8 mouse cellular contexts compared by ENCODE assay signal in genomic region chr14:56812520-56813036, GRCm38 (mm10). TPM values are rescaled to one million over a fixed set of nuclear protein-coding genes. Genes with fewer than 3 reads are reported as not detected.
A peak's percentile ranks its signal among the peaks of the same experiment; 100 is the strongest.
DNase-seq lines count a peak whose midpoint lies in the region; ATAC-seq lines count a peak whose summit lies in the region.

No protein-coding gene starts in this region.

- H3K9me3 ChIP-seq in heart, embryonic 13.5 days = no peaks in the 10 kb centered on the region
- H3K9me3 ChIP-seq in liver, embryonic 12.5 days (replicated peaks) = no peaks in the 10 kb centered on the region
- H3K9me3 ChIP-seq in stomach, embryonic 16.5 days (replicated peaks; ENCODE audit: control insufficient read depth, low read length) = no peaks in the 10 kb centered on the region

- no peaks in the 10 kb centered on the region for H3K27me3 ChIP-seq in heart, embryonic 13.5 days (replicated peaks)
- 0 out of 2 replicates have a peak, but pooled peaks cover 6% of the 10 kb centered on the region for H3K27me3 ChIP-seq in liver, embryonic 12.5 days (replicated peaks)
- no peaks in the 10 kb centered on the region for H3K27me3 ChIP-seq in stomach, embryonic 16.5 days (ENCODE audit: control insufficient read depth, insufficient read depth, low read length)

- peaks cover 33% of the 10 kb centered on the region for H3K4me1 ChIP-seq in heart, embryonic 13.5 days
- peaks cover 32% of the 10 kb centered on the region for H3K4me1 ChIP-seq in liver, embryonic 12.5 days
- peaks cover 13% of the 10 kb centered on the region for H3K4me1 ChIP-seq in stomach, embryonic 16.5 days (ENCODE audit: control insufficient read depth, insufficient read depth, low read length)

- peak overlapping the region; percentile 88 for H3K9ac ChIP-seq in heart, embryonic 13.5 days
- H3K9ac ChIP-seq in liver, embryonic 12.5 days = peak overlapping the region; percentile 84
- peak overlapping the region; percentile 80 for H3K9ac ChIP-seq in stomach, embryonic 16.5 days (ENCODE audit: low read length)

- H3K27ac ChIP-seq in heart, embryonic 13.5 days (replicated peaks) = peak overlapping the region; percentile 96
- H3K27ac ChIP-seq in liver, embryonic 12.5 days = peak overlapping the region; percentile 76
- H3K27ac ChIP-seq in stomach, embryonic 16.5 days (ENCODE audit: low read length) = peak overlapping the region; percentile 95

- H3K36me3 ChIP-seq in heart, embryonic 13.5 days = peaks cover 8% of the 10 kb centered on the region; the same call in 1 of the 2 replicates
- H3K36me3 ChIP-seq in liver, embryonic 12.5 days = peaks cover 15% of the 10 kb centered on the region
- H3K36me3 ChIP-seq in stomach, embryonic 16.5 days (ENCODE audit: control insufficient read depth, insufficient read depth, low read length) = no peaks in the 10 kb centered on the region

- DNase-seq in CD4-positive helper T cell, adult 2 months (ENCODE audit: low read depth, low spot score) = peak; percentile 88
- DNase-seq in brain, embryonic 18.5 days (ENCODE audit: low read depth, low spot score) = peak; percentile 64
- peak; percentile 86 for DNase-seq in kidney, postnatal 10 days
- DNase-seq in natural killer cell, adult 2 months (ENCODE audit: low spot score in 2 of 2) = peak; percentile 79 to 85

- H3K4me3 ChIP-seq in heart, embryonic 13.5 days = peak overlapping the region; percentile 68
- peak overlapping the region; percentile 82 for H3K4me3 ChIP-seq in liver, embryonic 12.5 days
- peak overlapping the region; percentile 63 for H3K4me3 ChIP-seq in stomach, embryonic 16.5 days (replicated peaks; ENCODE audit: low read length)

- H3K4me2 ChIP-seq in heart, embryonic 13.5 days = peak overlapping the region; percentile 80
- H3K4me2 ChIP-seq in liver, embryonic 12.5 days = peak overlapping the region; percentile 92
- peak overlapping the region; percentile 61 for H3K4me2 ChIP-seq in stomach, embryonic 16.5 days (ENCODE audit: low read depth, low read length)

- peak; percentile 50 for ATAC-seq in erythroid progenitor cell, adult 5-6 weeks (replicated peaks; ENCODE audit: low FRiP score, poor library complexity, severe bottlenecking)
- ATAC-seq in heart, embryonic 13.5 days (ENCODE audit: extremely low read depth, insufficient number of reproducible peaks, low FRiP score, low TSS enrichment) = peak; percentile 20; the same call in 1 of the 2 replicates
- no peak; the same call in 1 of the 2 replicates for ATAC-seq in liver, embryonic 12.5 days
- peak; percentile 15; the same call in 1 of the 2 replicates for ATAC-seq in stomach, embryonic 16.5 days (ENCODE audit: insufficient read depth, low FRiP score)

- 1% methylated on average over 35 of the region's 35 CpGs for WGBS in heart, embryonic 13.5 days
- 2% methylated on average over 35 of the region's 35 CpGs for WGBS in liver, embryonic 12.5 days (ENCODE audit: insufficient replicate concordance)
- WGBS in stomach, embryonic 16.5 days = 1% methylated on average over 35 of the region's 35 CpGs

RNA-seq across cellular contexts. Expression of gene Zmym5, which starts 1.1 kb away (rescaled TPM):
- total RNA-seq in erythroid progenitor cell, adult 5-6 weeks (2015; ENCODE audit: low replicate concordance) = 24.1 and 31.9 TPM in 2 replicates
- total RNA-seq in erythroid progenitor cell, adult 5-6 weeks (2017; ENCODE audit: low replicate concordance) = 22.3 and 25.3 TPM in 2 replicates
- polyA plus RNA-seq in heart, embryonic 13.5 days (2015; fragmentation: Nextera tagmentation; extraction: Ambion mirVana) = 14.7 and 15.8 TPM in 2 replicates
- polyA plus RNA-seq in liver, embryonic 12.5 days (2016; fragmentation: Nextera tagmentation; extraction: Ambion mirVana) = 10.9 and 11.6 TPM in 2 replicates
- polyA plus RNA-seq in stomach, embryonic 16.5 days (2015; fragmentation: Nextera tagmentation; extraction: Ambion mirVana) = 23.6 and 26.2 TPM in 2 replicates

RNA-seq across cellular contexts. Expression of gene Pspc1, which starts 34.5 kb away (rescaled TPM):
- total RNA-seq in erythroid progenitor cell, adult 5-6 weeks (2015; ENCODE audit: low replicate concordance) = 82.2 and 100 TPM in 2 replicates
- total RNA-seq in erythroid progenitor cell, adult 5-6 weeks (2017; ENCODE audit: low replicate concordance) = 219 and 284 TPM in 2 replicates
- polyA plus RNA-seq in heart, embryonic 13.5 days (2015; fragmentation: Nextera tagmentation; extraction: Ambion mirVana) = 21.0 and 21.4 TPM in 2 replicates
- polyA plus RNA-seq in liver, embryonic 12.5 days (2016; fragmentation: Nextera tagmentation; extraction: Ambion mirVana) = 19.4 and 21.7 TPM in 2 replicates
- polyA plus RNA-seq in stomach, embryonic 16.5 days (2015; fragmentation: Nextera tagmentation; extraction: Ambion mirVana) = 18.3 and 21.5 TPM in 2 replicates
